Mouse (Mus musculus): ENCODE measurements at regions not wholly inside any gene's neighbourhood (a gene's known extent, or its start where the extent isn't known, plus 50 kb on each side); places are given as distances from the start of the nearest gene placed in this dataset.

DNA sequence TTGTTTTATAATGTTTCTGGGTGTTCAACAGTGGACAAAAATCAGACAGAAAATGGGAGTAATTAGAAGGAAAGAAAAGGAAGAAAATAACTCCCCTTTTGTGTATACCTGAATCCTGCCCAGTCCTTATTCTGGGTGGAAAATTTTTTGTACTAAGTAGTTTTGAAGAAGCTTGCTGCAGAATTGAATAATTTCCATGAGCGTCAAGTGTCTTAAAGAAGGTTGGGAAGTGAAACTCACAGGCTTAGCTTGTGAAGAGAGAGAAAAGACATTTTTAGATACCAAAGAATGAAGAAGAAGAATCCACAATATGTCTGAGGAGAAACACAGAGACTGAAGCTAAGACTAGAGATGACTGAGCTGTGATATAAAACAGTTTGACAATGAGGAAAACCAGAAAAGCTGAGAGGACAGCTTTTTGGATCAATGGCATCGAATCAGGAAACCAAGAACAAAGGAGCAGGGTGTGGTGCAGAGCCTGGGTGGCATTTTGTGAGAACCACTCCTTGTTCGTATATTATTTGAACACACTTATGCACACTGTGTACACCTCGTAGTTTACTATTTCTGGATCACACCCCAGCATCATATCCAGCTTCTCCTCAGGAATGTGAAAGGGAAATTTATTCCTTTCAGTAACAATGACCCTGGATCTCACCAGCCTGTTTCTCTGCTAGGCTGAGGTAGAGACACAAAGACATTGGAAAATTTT, 221.9 kb downstream of the Gm9733 start:
- in situ Hi-C loops (cut with MboI, MseI) = no loop called here

DNA sequence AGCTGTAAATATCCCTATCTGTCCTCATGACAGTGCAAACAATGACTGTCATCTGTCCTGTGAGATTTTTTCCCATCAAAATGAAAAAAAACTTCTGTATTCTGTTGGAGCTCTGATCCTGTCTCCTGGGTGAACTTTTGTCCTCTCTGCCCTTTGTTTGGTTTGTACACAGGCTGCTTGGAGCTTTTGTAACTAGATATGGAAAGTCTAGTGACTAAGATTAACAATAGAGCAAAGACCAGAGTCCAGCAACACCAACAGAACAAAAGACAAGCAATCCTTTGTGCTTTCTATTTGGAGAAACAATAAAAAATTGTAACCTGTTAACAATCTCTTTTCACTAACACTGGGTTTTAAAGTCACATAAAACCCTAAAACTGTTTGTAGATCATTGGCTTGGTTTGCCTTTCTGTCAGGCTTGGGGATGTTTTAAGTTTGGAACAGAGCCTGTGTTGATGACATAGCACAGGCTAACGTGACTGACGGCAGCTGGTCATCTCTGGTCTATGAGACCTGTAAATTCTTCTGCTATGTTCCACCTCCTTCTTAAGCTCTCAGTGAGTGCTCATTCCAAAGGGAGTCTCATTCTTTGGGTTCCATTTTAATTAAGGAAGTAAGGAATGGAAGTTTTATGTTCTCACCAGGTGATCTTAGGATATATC, 219.8 kb downstream of the Gm9733 start:
- in situ Hi-C loops (cut with MboI, MseI) = no loop called here

GRCm38 (mm10) chr3:15118634-15119356, 213.3 kb downstream of the Gm9733 start:
- in situ Hi-C loops (cut with MboI, MseI) = no loop called here

DNA sequence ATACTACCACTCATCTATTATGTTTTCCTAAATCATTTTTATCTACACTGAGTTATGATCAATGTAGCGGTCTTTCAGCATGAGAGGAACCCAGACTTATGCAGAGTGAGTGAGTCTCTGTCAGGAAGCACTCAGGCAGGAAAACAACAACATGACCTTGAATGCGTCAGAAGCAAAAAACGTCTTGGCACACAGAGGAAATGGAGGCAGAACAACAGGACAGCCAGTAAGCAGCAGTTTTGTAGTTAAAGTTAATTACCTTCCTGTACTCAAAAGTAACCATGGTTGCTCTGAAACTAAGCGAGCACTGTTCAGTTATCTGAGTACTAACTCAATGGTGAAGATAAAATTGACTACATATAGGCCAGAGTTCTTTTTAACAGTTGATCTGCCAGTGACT, 205.4 kb downstream of the Gm9733 start:
- in situ Hi-C loops (cut with MboI, MseI) = no loop called here

GRCm38 (mm10) chr3:15128370-15128769, 203.7 kb downstream of the Gm9733 start:
- in situ Hi-C loops (cut with MboI, MseI) = no loop called here

DNA sequence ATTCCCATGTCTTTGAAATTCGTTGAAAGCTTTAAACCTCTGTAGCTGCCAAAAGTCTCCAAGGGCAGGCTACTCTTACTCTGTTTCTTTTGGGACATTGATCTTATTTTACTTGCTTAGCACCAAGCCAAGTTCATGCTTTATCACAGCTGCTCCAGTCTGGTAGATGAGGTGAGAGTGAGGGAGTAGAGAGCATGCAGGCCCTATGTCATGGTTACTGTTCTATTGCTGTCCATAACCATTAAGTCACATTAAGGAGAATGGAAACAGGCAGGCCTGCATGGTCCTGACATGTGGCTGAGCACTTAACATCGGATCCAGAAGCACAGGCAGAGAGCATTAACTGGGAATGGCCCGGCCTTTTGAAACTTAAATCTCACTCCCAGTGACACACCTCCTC, 203.1 kb downstream of the Gm9733 start:
- in situ Hi-C loops (cut with MboI, MseI) = no loop called here

DNA sequence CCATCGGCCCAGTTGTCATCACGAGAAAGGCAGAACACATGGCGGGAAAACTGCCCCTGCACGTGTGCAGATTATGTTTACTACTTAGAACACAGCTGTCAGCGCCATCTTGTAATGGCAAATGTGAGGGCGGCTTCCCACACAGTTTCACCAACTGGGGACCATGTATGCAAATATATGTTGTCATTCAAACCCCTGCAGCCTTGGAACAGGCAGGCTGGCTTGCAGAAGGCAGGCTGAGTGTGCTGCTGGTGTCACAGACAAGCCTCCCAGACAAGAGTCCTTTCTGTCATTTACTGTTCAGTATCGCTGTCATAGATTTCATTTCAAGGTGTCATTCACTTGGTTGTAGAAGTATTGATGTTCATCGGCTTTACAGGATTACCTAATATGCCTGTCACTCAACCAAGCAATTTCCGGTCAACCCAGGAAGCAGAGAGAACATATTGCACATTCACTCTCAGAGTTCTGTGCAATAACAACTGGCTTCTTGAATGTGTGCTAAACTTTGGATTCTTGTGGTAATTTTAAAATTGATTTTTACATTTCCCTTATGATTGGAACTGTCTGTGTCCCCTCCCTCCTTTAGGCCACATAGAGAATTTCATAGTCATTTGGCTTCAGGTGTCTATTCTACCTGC, 202.3 kb downstream of the Gm9733 start:
- in situ Hi-C loops (cut with MboI, MseI) = no loop called here

DNA sequence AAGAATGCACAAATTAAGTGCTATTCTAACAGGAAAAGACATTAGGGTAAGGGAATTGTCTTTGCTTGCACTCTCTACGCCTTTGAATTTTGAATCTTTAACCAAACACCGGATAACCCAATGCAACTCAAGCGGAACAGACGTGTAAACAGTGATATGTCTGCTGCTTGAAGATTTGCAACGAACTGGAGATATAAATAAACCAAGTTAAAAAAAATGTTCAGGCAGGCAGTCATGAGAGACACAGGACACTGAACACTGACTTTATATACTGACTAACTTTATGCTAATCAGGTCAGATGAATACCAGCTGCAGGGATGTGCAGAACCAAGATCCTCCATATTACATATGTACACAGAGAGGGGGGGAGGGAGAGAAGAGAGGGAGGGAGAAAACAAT, 200.0 kb downstream of the Gm9733 start:
- in situ Hi-C loops (cut with MboI, MseI) = no loop called here

- in situ Hi-C loops (cut with MboI, MseI) = no loop called here
Measured at GRCm38 (mm10) chr3:15139550-15139949, 192.6 kb downstream of the Gm9733 start.

- in situ Hi-C loops (cut with MboI, MseI) = no loop called here
Measured at GRCm38 (mm10) chr3:15153710-15154109, 178.4 kb downstream of the Gm9733 start.

- in situ Hi-C loops (cut with MboI, MseI) = no loop called here
Measured at GRCm38 (mm10) chr3:15154153-15154552, 177.9 kb downstream of the Gm9733 start.

- in situ Hi-C loops (cut with MboI, MseI) = no loop called here
Measured at GRCm38 (mm10) chr3:15156681-15157080, 175.4 kb downstream of the Gm9733 start.

- in situ Hi-C loops (cut with MboI, MseI) = no loop called here
Measured at GRCm38 (mm10) chr3:15157842-15158241, 174.3 kb downstream of the Gm9733 start.

DNA sequence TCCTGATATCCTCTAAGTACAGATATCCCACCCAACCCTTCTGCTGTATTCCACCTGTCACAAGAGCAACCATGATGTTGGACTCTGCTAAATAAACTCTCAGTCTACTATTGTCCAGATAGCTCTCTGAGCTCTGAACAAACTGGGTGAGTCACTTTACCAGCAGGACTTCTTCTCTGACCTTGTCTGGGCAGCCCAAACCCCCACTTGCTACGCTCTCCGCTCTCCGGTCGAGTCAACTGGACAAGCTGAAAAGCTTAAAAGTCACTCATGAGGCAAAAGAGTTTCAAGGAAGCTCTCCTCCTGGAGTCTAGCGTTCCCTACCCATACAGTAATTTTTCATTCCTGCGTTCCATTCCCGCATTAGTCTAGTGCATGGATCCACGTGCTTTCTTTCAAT, 173.2 kb downstream of the Gm9733 start:
- in situ Hi-C loops (cut with MboI, MseI) = no loop called here

DNA sequence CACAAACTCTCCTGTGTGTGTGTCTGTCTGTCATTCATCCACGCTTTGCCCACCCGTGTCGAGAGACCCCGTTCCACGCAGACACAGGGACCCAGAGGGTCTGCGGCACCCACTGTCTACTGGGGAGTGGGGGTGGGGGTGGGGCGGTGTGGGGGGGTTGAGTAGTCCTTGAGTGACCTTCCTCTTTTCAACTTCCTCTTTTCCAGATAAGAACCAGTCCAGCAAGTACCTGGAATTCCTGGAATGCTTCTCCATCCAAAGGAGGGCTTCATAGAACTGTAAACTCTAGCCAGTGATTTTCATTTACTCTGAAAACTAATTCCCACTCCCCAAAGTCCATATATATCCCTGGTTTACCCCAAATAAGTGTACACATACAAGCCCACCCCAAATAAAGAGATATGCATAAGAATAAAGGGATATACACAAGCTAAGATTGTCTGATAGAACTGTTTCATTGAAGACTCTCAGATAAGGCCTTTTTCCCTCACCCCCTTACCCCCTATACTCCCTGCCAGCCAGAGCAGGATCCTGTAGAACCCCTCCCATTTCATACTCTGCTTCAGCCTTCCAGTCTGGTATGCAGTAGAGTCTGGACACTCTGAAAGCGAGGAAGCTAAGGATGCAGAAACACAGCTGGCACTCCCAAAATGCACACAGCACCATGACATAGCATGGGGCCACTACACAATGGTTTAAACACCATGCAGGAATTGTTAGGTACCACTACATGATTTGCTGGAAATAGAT, 172.0 kb downstream of the Gm9733 start:
- in situ Hi-C loops (cut with MboI, MseI) = no loop called here

DNA sequence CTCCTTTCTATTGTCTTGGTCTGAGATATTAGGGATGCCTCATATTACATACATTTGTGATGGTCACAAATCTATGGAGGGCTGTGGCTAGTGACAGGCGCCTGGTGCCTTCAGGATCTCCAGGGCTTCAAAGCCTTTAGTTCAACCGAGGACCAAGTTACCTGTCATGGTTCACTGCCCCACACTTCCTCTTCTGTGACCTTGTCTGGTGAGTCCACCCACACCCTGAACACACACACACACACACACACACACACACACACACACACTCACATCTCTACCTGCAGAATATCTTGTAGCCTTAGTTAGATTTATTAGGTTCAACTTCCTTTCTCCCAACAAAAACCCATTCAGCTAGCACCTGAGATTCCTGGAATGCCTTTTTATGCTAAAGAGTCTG, 156.3 kb downstream of the Gm9733 start:
- in situ Hi-C loops (cut with MboI, MseI) = no loop called here

DNA sequence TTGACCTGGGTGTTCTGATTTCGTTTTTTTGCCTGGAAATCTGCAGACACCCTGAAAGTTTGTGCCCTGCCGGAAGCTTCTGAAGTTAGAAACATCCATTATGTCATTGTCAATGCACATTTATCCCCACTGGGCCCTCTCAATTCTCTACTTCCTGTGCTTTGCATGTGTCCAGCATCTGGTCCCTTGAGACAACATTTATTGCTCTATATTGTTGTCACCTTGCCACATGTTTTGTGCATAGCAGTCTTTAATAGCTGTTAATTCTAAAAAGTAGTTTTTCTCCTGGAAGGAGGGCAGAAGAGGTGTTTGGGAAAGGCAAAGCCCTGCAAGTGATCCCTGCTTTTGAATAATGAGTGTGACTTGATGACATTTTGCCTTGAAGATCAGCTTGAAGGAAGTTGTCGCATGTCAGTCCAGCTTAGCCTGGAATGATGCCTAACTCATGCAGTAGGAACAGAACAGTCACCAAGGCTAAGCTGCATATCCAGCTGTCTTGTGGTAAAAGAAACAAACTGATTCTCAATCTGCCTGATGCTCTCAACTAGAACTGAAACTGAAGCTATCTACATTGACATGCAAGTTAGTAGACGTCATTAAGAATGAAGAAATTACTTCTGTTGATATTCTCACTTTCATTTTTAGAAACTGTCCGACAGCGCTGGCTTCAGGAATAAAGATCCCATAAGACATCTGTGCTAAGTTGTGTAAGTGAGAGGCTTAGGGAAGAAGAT, 152.9 kb downstream of the Gm9733 start:
- in situ Hi-C loops (cut with MboI, MseI) = no loop called here

- in situ Hi-C loops (cut with MboI, MseI) = no loop called here
Measured at GRCm38 (mm10) chr3:15181111-15181510, 151.0 kb downstream of the Gm9733 start.

- in situ Hi-C loops (cut with MboI, MseI) = no loop called here
Measured at GRCm38 (mm10) chr3:15186731-15187130, 145.4 kb downstream of the Gm9733 start.

DNA sequence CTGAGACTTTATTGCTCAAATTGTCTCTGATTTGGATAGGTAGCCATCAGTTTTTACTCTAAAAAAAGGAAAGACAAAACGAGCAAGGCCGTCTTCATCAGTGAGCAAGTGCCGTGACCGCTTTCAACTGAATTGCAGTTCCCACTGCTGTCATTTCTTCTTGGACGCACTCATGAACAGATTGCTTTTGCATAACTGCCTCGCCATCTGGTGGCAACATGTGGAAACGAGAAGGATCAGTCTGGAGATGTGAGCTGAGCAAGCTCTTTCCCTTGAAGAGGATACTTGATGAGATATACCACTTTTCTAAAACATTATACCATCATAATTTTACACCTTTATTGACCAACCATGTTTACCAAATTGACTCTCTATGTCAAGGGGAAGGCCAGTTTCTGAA, 137.7 kb downstream of the Gm9733 start:
- in situ Hi-C loops (cut with MboI, MseI) = loop anchor here (5.0 kb wide), 2 partner anchors 43 to 332 kb away; partner anchors contain the start of gene Car3

GRCm38 (mm10) chr3:15196101-15196500, 136.0 kb downstream of the Gm9733 start:
- in situ Hi-C loops (cut with MboI, MseI) = no loop called here
